Mouse (Mus musculus): ENCODE measurements around the gene Uck1. TPM values are rescaled to one million over a fixed set of nuclear protein-coding genes. Genes with fewer than 3 reads are reported as not detected.

Gene Uck1
- polyA plus RNA-seq, 1 experiment = 47.7 TPM

GRCm38 (mm10) chr2:32220969-32221368 lies 39.0 kb downstream of the Uck1 start:
- H3K4me3 ChIP-seq (ENCODE audit: insufficient read depth, poor library complexity, severe bottlenecking) = no peak overlapping the region
- TF ChIP-seq CEBPB (IDR thresholded peaks at IDR 0.05; ENCODE audit: low read depth) = no peak
- TF ChIP-seq MYOG (IDR thresholded peaks at IDR 0.05; ENCODE audit: control insufficient read depth, extremely low read depth, insufficient read length) = no peak
- no peak for TF ChIP-seq MYOD1 (IDR thresholded peaks at IDR 0.05; ENCODE audit: control insufficient read depth, insufficient read length, low read depth)
- no peak for TF ChIP-seq FOSL1 (IDR thresholded peaks at IDR 0.05; ENCODE audit: insufficient read depth, low read length, poor library complexity, severe bottlenecking)
- no peak for TF ChIP-seq USF1 (IDR thresholded peaks at IDR 0.05; ENCODE audit: low read depth)
- no peak for TF ChIP-seq MAX (IDR thresholded peaks at IDR 0.05)
- TF ChIP-seq CTCF (IDR thresholded peaks at IDR 0.05; ENCODE audit: control insufficient read depth, insufficient read depth, insufficient read length) = no peak
- H3K36me3 ChIP-seq (ENCODE audit: control insufficient read depth, insufficient read depth) = peaks cover 95% of the 10 kb centered on the region
- no peaks in the 10 kb centered on the region for H3K79me3 ChIP-seq (ENCODE audit: low read depth)
- no peaks in the 10 kb centered on the region for H3K27me3 ChIP-seq (ENCODE audit: control insufficient read depth, insufficient read depth, insufficient read length)
- no peaks in the 10 kb centered on the region for H3K79me2 ChIP-seq (ENCODE audit: control insufficient read depth, insufficient read depth)
- no peak overlapping the region for H3ac ChIP-seq (ENCODE audit: control insufficient read depth, insufficient read length, low read depth)

GRCm38 (mm10) chr2:32220021-32220420 lies 39.9 kb downstream of the Uck1 start:
- Histone ChIP-seq H3ac (ENCODE audit: control insufficient read depth, insufficient read length, low read depth) (no peak overlapping the region), H3K27me3 (ENCODE audit: control insufficient read depth, insufficient read depth, insufficient read length) (no peaks in the 10 kb centered on the region), H3K79me3 (ENCODE audit: low read depth) (no peaks in the 10 kb centered on the region), H3K4me3 (ENCODE audit: insufficient read depth, poor library complexity, severe bottlenecking) (no peak overlapping the region), H3K79me2 (ENCODE audit: control insufficient read depth, insufficient read depth) (no peaks in the 10 kb centered on the region), H3K36me3 (ENCODE audit: control insufficient read depth, insufficient read depth) (peaks cover 96% of the 10 kb centered on the region)
- no peak for TF ChIP-seq USF1 (IDR thresholded peaks at IDR 0.05; ENCODE audit: low read depth)
- no peak for TF ChIP-seq CTCF (IDR thresholded peaks at IDR 0.05; ENCODE audit: control insufficient read depth, insufficient read depth, insufficient read length)
- TF ChIP-seq MAX (IDR thresholded peaks at IDR 0.05) = no peak
- no peak for TF ChIP-seq CEBPB (IDR thresholded peaks at IDR 0.05; ENCODE audit: low read depth)
- TF ChIP-seq MYOG (IDR thresholded peaks at IDR 0.05; ENCODE audit: control insufficient read depth, extremely low read depth, insufficient read length) = no peak
- no peak for TF ChIP-seq FOSL1 (IDR thresholded peaks at IDR 0.05; ENCODE audit: insufficient read depth, low read length, poor library complexity, severe bottlenecking)
- TF ChIP-seq MYOD1 (IDR thresholded peaks at IDR 0.05; ENCODE audit: control insufficient read depth, insufficient read length, low read depth) = no peak

- Histone ChIP-seq H3K27me3 (ENCODE audit: control insufficient read depth, insufficient read depth, insufficient read length) (no peaks in the 10 kb centered on the region), H3ac (ENCODE audit: control insufficient read depth, insufficient read length, low read depth) (no peak overlapping the region), H3K36me3 (ENCODE audit: control insufficient read depth, insufficient read depth) (peaks cover 96% of the 10 kb centered on the region), H3K79me3 (ENCODE audit: low read depth) (no peaks in the 10 kb centered on the region), H3K79me2 (ENCODE audit: control insufficient read depth, insufficient read depth) (no peaks in the 10 kb centered on the region), H3K4me3 (ENCODE audit: insufficient read depth, poor library complexity, severe bottlenecking) (no peak overlapping the region)
- TF ChIP-seq MYOG (IDR thresholded peaks at IDR 0.05; ENCODE audit: control insufficient read depth, extremely low read depth, insufficient read length) = no peak
- TF ChIP-seq FOSL1 (IDR thresholded peaks at IDR 0.05; ENCODE audit: insufficient read depth, low read length, poor library complexity, severe bottlenecking) = no peak
- no peak for TF ChIP-seq CTCF (IDR thresholded peaks at IDR 0.05; ENCODE audit: control insufficient read depth, insufficient read depth, insufficient read length)
- no peak for TF ChIP-seq MAX (IDR thresholded peaks at IDR 0.05)
- TF ChIP-seq MYOD1 (IDR thresholded peaks at IDR 0.05; ENCODE audit: control insufficient read depth, insufficient read length, low read depth) = no peak
- no peak for TF ChIP-seq CEBPB (IDR thresholded peaks at IDR 0.05; ENCODE audit: low read depth)
- no peak for TF ChIP-seq USF1 (IDR thresholded peaks at IDR 0.05; ENCODE audit: low read depth)
These were observed 40.5 kb downstream of the Uck1 start for GRCm38 (mm10) chr2:32219501-32219900.

GRCm38 (mm10) chr2:32218541-32219334 lies 41.2 kb downstream of the Uck1 start:
- no peak for TF ChIP-seq CEBPB (IDR thresholded peaks at IDR 0.05; ENCODE audit: low read depth)
- peak; percentile 73 for TF ChIP-seq MYOD1 (IDR thresholded peaks at IDR 0.05; ENCODE audit: control insufficient read depth, insufficient read length, low read depth)
- no peak for TF ChIP-seq USF1 (IDR thresholded peaks at IDR 0.05; ENCODE audit: low read depth)
- no peak for TF ChIP-seq FOSL1 (IDR thresholded peaks at IDR 0.05; ENCODE audit: insufficient read depth, low read length, poor library complexity, severe bottlenecking)
- Histone ChIP-seq H3K79me3 (ENCODE audit: low read depth) (no peaks in the 10 kb centered on the region), H3K36me3 (ENCODE audit: control insufficient read depth, insufficient read depth) (peaks cover 97% of the 10 kb centered on the region), H3ac (ENCODE audit: control insufficient read depth, insufficient read length, low read depth) (no peak overlapping the region), H3K4me3 (ENCODE audit: insufficient read depth, poor library complexity, severe bottlenecking) (no peak overlapping the region), H3K27me3 (ENCODE audit: control insufficient read depth, insufficient read depth, insufficient read length) (no peaks in the 10 kb centered on the region), H3K79me2 (ENCODE audit: control insufficient read depth, insufficient read depth) (no peaks in the 10 kb centered on the region)

- Histone ChIP-seq H3K4me3 (ENCODE audit: insufficient read depth, poor library complexity, severe bottlenecking) (no peak overlapping the region), H3ac (ENCODE audit: control insufficient read depth, insufficient read length, low read depth) (no peak overlapping the region), H3K27me3 (ENCODE audit: control insufficient read depth, insufficient read depth, insufficient read length) (no peaks in the 10 kb centered on the region), H3K79me2 (ENCODE audit: control insufficient read depth, insufficient read depth) (no peaks in the 10 kb centered on the region), H3K79me3 (ENCODE audit: low read depth) (no peaks in the 10 kb centered on the region), H3K36me3 (ENCODE audit: control insufficient read depth, insufficient read depth) (peaks cover 96% of the 10 kb centered on the region)
- TF ChIP-seq USF1 (IDR thresholded peaks at IDR 0.05; ENCODE audit: low read depth) (no peak), CTCF (IDR thresholded peaks at IDR 0.05; ENCODE audit: control insufficient read depth, insufficient read depth, insufficient read length) (no peak), CEBPB (IDR thresholded peaks at IDR 0.05; ENCODE audit: low read depth) (no peak), MYOG (IDR thresholded peaks at IDR 0.05; ENCODE audit: control insufficient read depth, extremely low read depth, insufficient read length) (no peak), FOSL1 (IDR thresholded peaks at IDR 0.05; ENCODE audit: insufficient read depth, low read length, poor library complexity, severe bottlenecking) (no peak), MYOD1 (IDR thresholded peaks at IDR 0.05; ENCODE audit: control insufficient read depth, insufficient read length, low read depth) (no peak), MAX (IDR thresholded peaks at IDR 0.05) (no peak)
These were observed 41.8 kb downstream of the Uck1 start for GRCm38 (mm10) chr2:32218113-32218512.
